Mouse (Mus musculus): ENCODE measurements around the gene Itgal. TPM values are rescaled to one million over a fixed set of nuclear protein-coding genes. Genes with fewer than 3 reads are reported as not detected.

Itgal gene
- total RNA-seq, 1 experiment, result 2.2 TPM

DNA sequence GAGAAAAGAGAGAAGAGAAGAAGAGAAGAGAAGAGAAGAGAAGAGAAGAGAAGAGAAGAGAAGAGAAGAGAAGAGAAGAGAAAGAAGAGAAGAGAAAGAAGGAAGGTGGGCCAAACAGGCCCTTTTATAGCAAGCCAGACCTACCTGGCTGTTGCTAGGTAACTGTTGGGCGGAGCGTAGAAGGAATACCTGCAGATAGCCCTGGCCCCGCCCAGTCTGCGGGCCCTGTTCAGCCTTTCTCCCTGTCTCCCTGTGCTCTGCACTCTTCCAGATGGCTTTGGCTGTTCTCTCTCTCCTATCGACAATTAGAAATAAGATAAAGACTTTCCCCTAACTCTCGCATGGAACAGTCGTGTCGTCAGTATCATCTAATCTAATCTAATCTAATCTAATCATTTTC is 50.6 kb downstream of the Itgal start:
- TF ChIP-seq HCFC1 (IDR thresholded peaks at IDR 0.05; ENCODE audit: borderline replicate concordance, insufficient read depth, low read length) (no peak), MAFK (IDR thresholded peaks at IDR 0.05; ENCODE audit: insufficient read depth, low read depth, low read length) (no peak), ZC3H11A (IDR thresholded peaks at IDR 0.05; ENCODE audit: borderline replicate concordance, low read depth, low read length) (no peak), ZNF384 (IDR thresholded peaks at IDR 0.05; ENCODE audit: low read depth, low read length) (no peak), CHD2 (IDR thresholded peaks at IDR 0.05; ENCODE audit: low read depth, low read length) (no peak)
- H3K27ac ChIP-seq (ENCODE audit: insufficient read depth, low read depth, low read length, poor library complexity, severe bottlenecking), result no peak overlapping the region
- H3K4me1 ChIP-seq (ENCODE audit: control insufficient read depth in 2 of 2, insufficient read depth in 2 of 2, low read length in 2 of 2, poor library complexity in 1 of 2), result peaks cover 1 to 5% of the 10 kb centered on the region in 2 experiments; a peak in 2 of 4 replicates
- in situ Hi-C loops (cut with MboI; ENCODE audit: low sequenced_read_pairs in 2 of 2, unreplicated experiment in 2 of 2), result no loop called here
- no peaks in the 10 kb centered on the region for H3K9me3 ChIP-seq (ENCODE audit: control insufficient read depth, insufficient read depth, low read depth, low read length)
- no peaks in the 10 kb centered on the region for H3K36me3 ChIP-seq (ENCODE audit: control insufficient read depth, insufficient read depth, low read length, poor library complexity, severe bottlenecking)
- peak; percentile 63 for DNase-seq (ENCODE audit: low read depth, low spot score)
- H3K9ac ChIP-seq (ENCODE audit: insufficient read depth, low read depth, low read length, poor library complexity, severe bottlenecking), result no peak overlapping the region
- peak overlapping the region in 1 of 2 experiments; percentile 100; a peak in 2 of 4 replicates for H3K4me3 ChIP-seq (ENCODE audit: insufficient read depth in 1 of 2, low read depth in 1 of 2, low read length in 2 of 2, poor library complexity in 1 of 2, severe bottlenecking in 1 of 2)

- H3K9me3 ChIP-seq (ENCODE audit: control insufficient read depth, insufficient read depth, low read depth, low read length), result no peaks in the 10 kb centered on the region
- H3K36me3 ChIP-seq (ENCODE audit: control insufficient read depth, insufficient read depth, low read length, poor library complexity, severe bottlenecking), result no peaks in the 10 kb centered on the region
- H3K27ac ChIP-seq (ENCODE audit: insufficient read depth, low read depth, low read length, poor library complexity, severe bottlenecking), result no peak overlapping the region
- in situ Hi-C loops (cut with MboI; ENCODE audit: low sequenced_read_pairs in 2 of 2, unreplicated experiment in 2 of 2), result no loop called here
- TF ChIP-seq MAFK (IDR thresholded peaks at IDR 0.05; ENCODE audit: insufficient read depth, low read depth, low read length), result no peak
- TF ChIP-seq ZC3H11A (IDR thresholded peaks at IDR 0.05; ENCODE audit: borderline replicate concordance, low read depth, low read length), result no peak
- no peak for TF ChIP-seq HCFC1 (IDR thresholded peaks at IDR 0.05; ENCODE audit: borderline replicate concordance, insufficient read depth, low read length)
- TF ChIP-seq CHD2 (IDR thresholded peaks at IDR 0.05; ENCODE audit: low read depth, low read length), result no peak
- DNase-seq (ENCODE audit: low read depth, low spot score), result no peak
- H3K4me3 ChIP-seq (ENCODE audit: insufficient read depth in 1 of 2, low read depth in 1 of 2, low read length in 2 of 2, poor library complexity in 1 of 2, severe bottlenecking in 1 of 2), result no peak overlapping the region
- H3K9ac ChIP-seq (ENCODE audit: insufficient read depth, low read depth, low read length, poor library complexity, severe bottlenecking), result no peak overlapping the region
- H3K4me1 ChIP-seq (ENCODE audit: control insufficient read depth in 2 of 2, insufficient read depth in 2 of 2, low read length in 2 of 2, poor library complexity in 1 of 2), result 0 out of 4 replicates have a peak, but pooled peaks cover 0 to 1% of the 10 kb centered on the region in 2 experiments
Observed at GRCm38 (mm10) chr7:127351230-127352004, 55.4 kb downstream of the Itgal start.

DNA sequence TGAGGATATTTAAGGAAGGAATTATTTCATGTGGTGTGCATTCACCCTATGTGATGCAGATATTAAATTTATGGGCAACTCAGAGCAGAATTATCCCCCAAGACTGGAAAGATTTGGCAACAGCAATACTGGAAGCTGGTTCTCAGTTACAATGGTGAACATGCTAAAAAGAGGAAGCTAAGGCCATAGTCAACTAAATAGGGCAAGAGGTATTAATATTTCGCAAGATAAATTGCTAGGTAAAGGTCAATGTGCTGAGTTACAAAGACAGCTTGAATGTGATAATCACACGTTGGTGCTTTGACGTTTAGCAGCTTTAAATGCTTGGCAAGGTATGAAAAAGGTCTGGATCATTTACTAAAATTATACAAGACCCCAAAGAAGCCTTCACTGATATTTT is 59.7 kb downstream of the Itgal start:
- in situ Hi-C loops (cut with MboI; ENCODE audit: low sequenced_read_pairs in 2 of 2, unreplicated experiment in 2 of 2), result no loop called here
- TF ChIP-seq HCFC1 (IDR thresholded peaks at IDR 0.05; ENCODE audit: borderline replicate concordance, insufficient read depth, low read length) (no peak), ZNF384 (IDR thresholded peaks at IDR 0.05; ENCODE audit: low read depth, low read length) (no peak), MAFK (IDR thresholded peaks at IDR 0.05; ENCODE audit: insufficient read depth, low read depth, low read length) (no peak)
- Histone ChIP-seq H3K4me1 (ENCODE audit: control insufficient read depth in 2 of 2, insufficient read depth in 2 of 2, low read length in 2 of 2, poor library complexity in 1 of 2) (no peaks in the 10 kb centered on the region), H3K4me3 (ENCODE audit: insufficient read depth in 1 of 2, low read depth in 1 of 2, low read length in 2 of 2, poor library complexity in 1 of 2, severe bottlenecking in 1 of 2) (no peak overlapping the region), H3K27ac (ENCODE audit: insufficient read depth, low read depth, low read length, poor library complexity, severe bottlenecking) (no peak overlapping the region), H3K36me3 (ENCODE audit: control insufficient read depth, insufficient read depth, low read length, poor library complexity, severe bottlenecking) (no peaks in the 10 kb centered on the region), H3K9ac (ENCODE audit: insufficient read depth, low read depth, low read length, poor library complexity, severe bottlenecking) (no peak overlapping the region), H3K9me3 (ENCODE audit: control insufficient read depth, insufficient read depth, low read depth, low read length) (no peaks in the 10 kb centered on the region)
- DNase-seq (ENCODE audit: low read depth, low spot score), result no peak

- H3K9me3 ChIP-seq (ENCODE audit: control insufficient read depth, insufficient read depth, low read depth, low read length), result no peaks in the 10 kb centered on the region
- TF ChIP-seq ZNF384 (IDR thresholded peaks at IDR 0.05; ENCODE audit: low read depth, low read length) (no peak), CHD2 (IDR thresholded peaks at IDR 0.05; ENCODE audit: low read depth, low read length) (no peak), HCFC1 (IDR thresholded peaks at IDR 0.05; ENCODE audit: borderline replicate concordance, insufficient read depth, low read length) (no peak), ZC3H11A (IDR thresholded peaks at IDR 0.05; ENCODE audit: borderline replicate concordance, low read depth, low read length) (no peak), MAFK (IDR thresholded peaks at IDR 0.05; ENCODE audit: insufficient read depth, low read depth, low read length) (no peak)
- no peaks in the 10 kb centered on the region for H3K36me3 ChIP-seq (ENCODE audit: control insufficient read depth, insufficient read depth, low read length, poor library complexity, severe bottlenecking)
- no peak for DNase-seq (ENCODE audit: low read depth, low spot score)
- H3K9ac ChIP-seq (ENCODE audit: insufficient read depth, low read depth, low read length, poor library complexity, severe bottlenecking), result no peak overlapping the region
- H3K4me1 ChIP-seq (ENCODE audit: control insufficient read depth in 2 of 2, insufficient read depth in 2 of 2, low read length in 2 of 2, poor library complexity in 1 of 2), result peaks cover 0 to 4% of the 10 kb centered on the region in 2 experiments; a peak in 1 of 4 replicates
- no peak overlapping the region for H3K27ac ChIP-seq (ENCODE audit: insufficient read depth, low read depth, low read length, poor library complexity, severe bottlenecking)
- H3K4me3 ChIP-seq (ENCODE audit: insufficient read depth in 1 of 2, low read depth in 1 of 2, low read length in 2 of 2, poor library complexity in 1 of 2, severe bottlenecking in 1 of 2), result no peak overlapping the region
- in situ Hi-C loops (cut with MboI; ENCODE audit: low sequenced_read_pairs in 2 of 2, unreplicated experiment in 2 of 2), result no loop called here
Observed at GRCm38 (mm10) chr7:127357871-127358270, 61.8 kb downstream of the Itgal start.

All from ES-E14 (cell line).